Mouse (Mus musculus): ENCODE results near the gene Abcb5. TPM values are rescaled to one million over a fixed set of nuclear protein-coding genes. Genes with fewer than 3 reads are reported as not detected.

Gene Abcb5
- polyA plus RNA-seq, 1 experiment from 2014 or later, result not detected

- peak overlapping the region; percentile 14; the same call in 1 of the 2 replicates for H3K27ac ChIP-seq (ENCODE audit: low read depth, low read length)
- H3K4me2 ChIP-seq, result peak overlapping the region; percentile 70
- H3K36me3 ChIP-seq (ENCODE audit: control insufficient read depth, insufficient read depth, low read length), result no peaks in the 10 kb centered on the region
- peak; percentile 98 for DNase-seq (ENCODE audit: low spot score, missing footprints)
- H3K9ac ChIP-seq (ENCODE audit: low read length), result peak overlapping the region; percentile 63
- H3K4me3 ChIP-seq (ENCODE audit: low read depth, low read length), result peak overlapping the region; percentile 50
- WGBS, result under 1% methylated on average over 11 of the region's 11 CpGs
- H3K4me1 ChIP-seq (ENCODE audit: control insufficient read depth, insufficient read depth, low read length), result peaks cover 21% of the 10 kb centered on the region
- no peaks in the 10 kb centered on the region for H3K9me3 ChIP-seq (ENCODE audit: control insufficient read depth, low read length)
- H3K27me3 ChIP-seq (ENCODE audit: control insufficient read depth, insufficient read depth, low read length), result peaks cover 69% of the 10 kb centered on the region
- 0 out of 2 replicates have a peak, but pooled peaks have one; percentile 8 for ATAC-seq (ENCODE audit: low FRiP score)
Observed at GRCm38 (mm10) chr12:118849996-118850395, 116.2 kb downstream of the Abcb5 start.

GRCm38 (mm10) chr12:118849203-118849861 is 116.9 kb downstream of the Abcb5 start:
- peaks cover 18% of the 10 kb centered on the region for H3K4me1 ChIP-seq (ENCODE audit: control insufficient read depth, insufficient read depth, low read length)
- peak; percentile 25 for ATAC-seq (ENCODE audit: low FRiP score)
- under 1% methylated on average over 78 of the region's 78 CpGs for WGBS

GRCm38 (mm10) chr12:118848496-118849202 is 117.6 kb downstream of the Abcb5 start:
- Histone ChIP-seq H3K27me3 (ENCODE audit: control insufficient read depth, insufficient read depth, low read length) (peaks cover 80% of the 10 kb centered on the region), H3K4me3 (ENCODE audit: low read depth, low read length) (peak overlapping the region; percentile 50), H3K9me3 (ENCODE audit: control insufficient read depth, low read length) (no peaks in the 10 kb centered on the region), H3K27ac (ENCODE audit: low read depth, low read length) (peak overlapping the region; percentile 32), H3K36me3 (ENCODE audit: control insufficient read depth, insufficient read depth, low read length) (no peaks in the 10 kb centered on the region), H3K4me2 (peak overlapping the region; percentile 70), H3K4me1 (ENCODE audit: control insufficient read depth, insufficient read depth, low read length) (peaks cover 16% of the 10 kb centered on the region), H3K9ac (ENCODE audit: low read length) (peak overlapping the region; percentile 63)
- ATAC-seq (ENCODE audit: low FRiP score), result peak; percentile 49
- DNase-seq (ENCODE audit: low spot score, missing footprints), result peak; percentile 97
- WGBS, result 1% methylated on average over 62 of the region's 80 CpGs

More at GRCm38 (mm10) chr12:118849203-118849861, 116.9 kb downstream of the Abcb5 start:
- Histone ChIP-seq H3K27me3 (ENCODE audit: control insufficient read depth, insufficient read depth, low read length) (peaks cover 76% of the 10 kb centered on the region), H3K9me3 (ENCODE audit: control insufficient read depth, low read length) (no peaks in the 10 kb centered on the region), H3K9ac (ENCODE audit: low read length) (peak overlapping the region; percentile 63), H3K36me3 (ENCODE audit: control insufficient read depth, insufficient read depth, low read length) (no peaks in the 10 kb centered on the region), H3K4me3 (ENCODE audit: low read depth, low read length) (peak overlapping the region; percentile 50), H3K27ac (ENCODE audit: low read depth, low read length) (no peak overlapping the region), H3K4me2 (peak overlapping the region; percentile 70)
- DNase-seq (ENCODE audit: low spot score, missing footprints), result peak; percentile 97

- Histone ChIP-seq H3K4me3 (ENCODE audit: low read depth, low read length) (peak overlapping the region; percentile 50), H3K4me1 (ENCODE audit: control insufficient read depth, insufficient read depth, low read length) (peaks cover 17% of the 10 kb centered on the region), H3K4me2 (peak overlapping the region; percentile 70), H3K9ac (ENCODE audit: low read length) (peak overlapping the region; percentile 63), H3K27me3 (ENCODE audit: control insufficient read depth, insufficient read depth, low read length) (peaks cover 78% of the 10 kb centered on the region), H3K27ac (ENCODE audit: low read depth, low read length) (peak overlapping the region; percentile 44), H3K9me3 (ENCODE audit: control insufficient read depth, low read length) (no peaks in the 10 kb centered on the region), H3K36me3 (ENCODE audit: control insufficient read depth, insufficient read depth, low read length) (no peaks in the 10 kb centered on the region)
- DNase-seq (ENCODE audit: low spot score, missing footprints) (peak; percentile 97), ATAC-seq (ENCODE audit: low FRiP score) (peak; percentile 25)
- under 1% methylated on average over 23 of the region's 23 CpGs for WGBS
Observed at GRCm38 (mm10) chr12:118847861-118848495, 118.2 kb downstream of the Abcb5 start.

GRCm38 (mm10) chr12:118847381-118847780 is 118.8 kb downstream of the Abcb5 start:
- Histone ChIP-seq H3K9me3 (ENCODE audit: control insufficient read depth, low read length) (no peaks in the 10 kb centered on the region), H3K4me1 (ENCODE audit: control insufficient read depth, insufficient read depth, low read length) (peaks cover 22% of the 10 kb centered on the region), H3K9ac (ENCODE audit: low read length) (peak overlapping the region; percentile 63), H3K36me3 (ENCODE audit: control insufficient read depth, insufficient read depth, low read length) (no peaks in the 10 kb centered on the region), H3K27me3 (ENCODE audit: control insufficient read depth, insufficient read depth, low read length) (peaks cover 81% of the 10 kb centered on the region), H3K27ac (ENCODE audit: low read depth, low read length) (peak overlapping the region; percentile 44; the same call in 1 of the 2 replicates), H3K4me3 (ENCODE audit: low read depth, low read length) (peak overlapping the region; percentile 50), H3K4me2 (peak overlapping the region; percentile 70)
- 0% methylated on average over 17 of the region's 17 CpGs for WGBS
- ATAC-seq (ENCODE audit: low FRiP score) (peak; percentile 17; the same call in 1 of the 2 replicates), DNase-seq (ENCODE audit: low spot score, missing footprints) (no peak)

- peak; percentile 70 for ATAC-seq (ENCODE audit: low FRiP score)
Observed at GRCm38 (mm10) chr12:118846649-118847321, 119.4 kb downstream of the Abcb5 start.

GRCm38 (mm10) chr12:118846221-118846620 is 120.0 kb downstream of the Abcb5 start, which contains the start of gene Sp8:
Sp8 (plus strand) TSS chr12:118846329.
- H3K4me3 ChIP-seq (ENCODE audit: low read depth, low read length), result peak within 1 kb of the TSS; percentile 50
- 2% methylated on average over 6 of the region's 6 CpGs for WGBS
- H3K27ac ChIP-seq (ENCODE audit: low read depth, low read length), result no peak within 1 kb of the TSS; the same call in 1 of the 2 replicates
- DNase-seq (ENCODE audit: low spot score, missing footprints) (no peak), ATAC-seq (ENCODE audit: low FRiP score) (no peak)
- no peaks in the 10 kb centered on the region for H3K36me3 ChIP-seq (ENCODE audit: control insufficient read depth, insufficient read depth, low read length)
- no peaks in the 10 kb centered on the region for H3K9me3 ChIP-seq (ENCODE audit: control insufficient read depth, low read length)
- H3K4me1 ChIP-seq (ENCODE audit: control insufficient read depth, insufficient read depth, low read length), result peaks cover 24% of the 10 kb centered on the region
- peaks cover 84% of the 10 kb centered on the region for H3K27me3 ChIP-seq (ENCODE audit: control insufficient read depth, insufficient read depth, low read length)
- peak within 1 kb of the TSS; percentile 70 for H3K4me2 ChIP-seq
- H3K9ac ChIP-seq (ENCODE audit: low read length), result peak within 1 kb of the TSS; percentile 63

More at GRCm38 (mm10) chr12:118846649-118847321, 119.4 kb downstream of the Abcb5 start:
- Histone ChIP-seq H3K27me3 (ENCODE audit: control insufficient read depth, insufficient read depth, low read length) (peaks cover 80% of the 10 kb centered on the region), H3K4me1 (ENCODE audit: control insufficient read depth, insufficient read depth, low read length) (peaks cover 22% of the 10 kb centered on the region), H3K27ac (ENCODE audit: low read depth, low read length) (no peak overlapping the region; the same call in 1 of the 2 replicates), H3K9ac (ENCODE audit: low read length) (peak overlapping the region; percentile 63), H3K4me2 (peak overlapping the region; percentile 70), H3K4me3 (ENCODE audit: low read depth, low read length) (peak overlapping the region; percentile 50), H3K9me3 (ENCODE audit: control insufficient read depth, low read length) (no peaks in the 10 kb centered on the region), H3K36me3 (ENCODE audit: control insufficient read depth, insufficient read depth, low read length) (no peaks in the 10 kb centered on the region)
- DNase-seq (ENCODE audit: low spot score, missing footprints), result peak; percentile 97
- WGBS, result under 1% methylated on average over 59 of the region's 59 CpGs

GRCm38 (mm10) chr12:118845351-118845750 is 120.9 kb downstream of the Abcb5 start:
- no peak overlapping the region for H3K27ac ChIP-seq (ENCODE audit: low read depth, low read length)
- 1% methylated on average over 3 of the region's 3 CpGs for WGBS
- H3K9me3 ChIP-seq (ENCODE audit: control insufficient read depth, low read length), result no peaks in the 10 kb centered on the region
- no peak overlapping the region for H3K4me2 ChIP-seq
- no peak overlapping the region for H3K4me3 ChIP-seq (ENCODE audit: low read depth, low read length)
- H3K9ac ChIP-seq (ENCODE audit: low read length), result no peak overlapping the region
- peak; percentile 92 for DNase-seq (ENCODE audit: low spot score, missing footprints)
- peaks cover 26% of the 10 kb centered on the region for H3K4me1 ChIP-seq (ENCODE audit: control insufficient read depth, insufficient read depth, low read length)
- peaks cover 83% of the 10 kb centered on the region for H3K27me3 ChIP-seq (ENCODE audit: control insufficient read depth, insufficient read depth, low read length)
- ATAC-seq (ENCODE audit: low FRiP score), result no peak
- no peaks in the 10 kb centered on the region for H3K36me3 ChIP-seq (ENCODE audit: control insufficient read depth, insufficient read depth, low read length)

Data from midbrain, embryonic 11.5 days (tissue).